In genomic region chr7:28311926-28312543, GRCm38 (mm10) we compare ENCODE assay signal across 8 mouse cellular contexts. TPM values are rescaled to one million over a fixed set of nuclear protein-coding genes. Genes with fewer than 3 reads are reported as not detected.
A peak's percentile ranks its signal among the peaks of the same experiment; 100 is the strongest.
DNase-seq lines count a peak whose midpoint lies in the region; ATAC-seq and TF ChIP-seq lines count a peak whose summit lies in the region.

Timm50 (minus strand) TSS chr7:28312072.

- TF ChIP-seq EP300 in heart, postnatal 0 days (IDR thresholded peaks at IDR 0.05; ENCODE audit: low read depth), result no peak

- ATAC-seq in forebrain, embryonic 12.5 days (ENCODE audit: low FRiP score), result peak; percentile 98
- ATAC-seq in heart, postnatal 0 days (ENCODE audit: insufficient read depth, low read depth), result peak; percentile 98
- peak; percentile 99 for ATAC-seq in liver, embryonic 16.5 days (ENCODE audit: low read depth)
- peak; percentile 95 for ATAC-seq in neural tube, embryonic 13.5 days (ENCODE audit: low read depth)

- H3K4me1 ChIP-seq in E14TG2a.4 (replicated peaks; ENCODE audit: low read depth, low read length), result peaks cover 34% of the 10 kb centered on the region
- peaks cover 36% of the 10 kb centered on the region for H3K4me1 ChIP-seq in forebrain, embryonic 12.5 days
- H3K4me1 ChIP-seq in heart, postnatal 0 days (ENCODE audit: control insufficient read depth, insufficient read depth), result peaks cover 7% of the 10 kb centered on the region
- peaks cover 18% of the 10 kb centered on the region for H3K4me1 ChIP-seq in liver, embryonic 16.5 days (ENCODE audit: control insufficient read depth, low read depth, low read length)
- H3K4me1 ChIP-seq in neural tube, embryonic 13.5 days (replicated peaks), result peaks cover 30% of the 10 kb centered on the region
- H3K4me1 ChIP-seq in testis, adult 2 months (ENCODE audit: control insufficient read depth, insufficient read depth, low read length), result peaks cover 9% of the 10 kb centered on the region

- no peak for TF ChIP-seq CTCF in E14TG2a.4 (conservative IDR thresholded peaks at IDR 0.05; ENCODE audit: low read length)
- TF ChIP-seq CTCF in heart, postnatal 0 days (IDR thresholded peaks at IDR 0.05; ENCODE audit: low read depth), result no peak
- 0 out of 2 replicates have a peak, but pooled peaks have one; percentile 15 for TF ChIP-seq CTCF in testis, adult 2 months (IDR thresholded peaks at IDR 0.05; ENCODE audit: control insufficient read depth, insufficient read depth, insufficient replicate concordance, low read depth, low read length)

- H3K9me3 ChIP-seq in E14TG2a.4 (ENCODE audit: low read length), result no peaks in the 10 kb centered on the region
- no peaks in the 10 kb centered on the region for H3K9me3 ChIP-seq in forebrain, embryonic 12.5 days
- no peaks in the 10 kb centered on the region for H3K9me3 ChIP-seq in heart, postnatal 0 days (replicated peaks; ENCODE audit: control insufficient read depth, low read length)
- no peaks in the 10 kb centered on the region for H3K9me3 ChIP-seq in liver, embryonic 16.5 days (replicated peaks; ENCODE audit: control insufficient read depth, low read length)
- no peaks in the 10 kb centered on the region for H3K9me3 ChIP-seq in neural tube, embryonic 13.5 days

- H3K27me3 ChIP-seq in E14TG2a.4 (ENCODE audit: insufficient read depth, low read length), result no peaks in the 10 kb centered on the region
- no peaks in the 10 kb centered on the region for H3K27me3 ChIP-seq in forebrain, embryonic 12.5 days
- H3K27me3 ChIP-seq in heart, postnatal 0 days (ENCODE audit: control insufficient read depth, insufficient read depth, low read length), result no peaks in the 10 kb centered on the region
- no peaks in the 10 kb centered on the region for H3K27me3 ChIP-seq in liver, embryonic 16.5 days (ENCODE audit: control insufficient read depth, insufficient read depth, low read depth, low read length)
- no peaks in the 10 kb centered on the region for H3K27me3 ChIP-seq in neural tube, embryonic 13.5 days
- no peaks in the 10 kb centered on the region for H3K27me3 ChIP-seq in testis, adult 2 months (ENCODE audit: control insufficient read depth, insufficient read depth, low read length)

- DNase-seq in c-Kit-positive CD71-positive TER-119-positive erythroid progenitor cells, embryonic 14.5 days (ENCODE audit: low spot score), result peak; percentile 96
- peak; percentile 98 for DNase-seq in heart, postnatal 0 days (ENCODE audit: low spot score)
- DNase-seq in kidney, postnatal 4 days, result peak; percentile 99

- peak within 1 kb of the TSS; percentile 100 for H3K4me3 ChIP-seq in E14TG2a.4 (replicated peaks; ENCODE audit: low read length)
- peak within 1 kb of the TSS; percentile 93 for H3K4me3 ChIP-seq in forebrain, embryonic 12.5 days (replicated peaks)
- H3K4me3 ChIP-seq in heart, postnatal 0 days (ENCODE audit: low read depth, low read length), result peak within 1 kb of the TSS; percentile 91
- peak within 1 kb of the TSS; percentile 98 for H3K4me3 ChIP-seq in liver, embryonic 16.5 days (ENCODE audit: low read depth, low read length)
- H3K4me3 ChIP-seq in neural tube, embryonic 13.5 days, result peak within 1 kb of the TSS; percentile 92
- H3K4me3 ChIP-seq in testis, adult 2 months (ENCODE audit: control insufficient read depth, low read depth, low read length), result peak within 1 kb of the TSS; percentile 95

- WGBS in forebrain, embryonic 12.5 days, result 1% methylated on average over 45 of the region's 45 CpGs
- 1% methylated on average over 44 of the region's 45 CpGs for WGBS in heart, postnatal 0 days
- WGBS in liver, embryonic 16.5 days (ENCODE audit: insufficient replicate concordance), result under 1% methylated on average over 44 of the region's 45 CpGs
- WGBS in neural tube, embryonic 13.5 days, result under 1% methylated on average over 45 of the region's 45 CpGs

- peaks cover 71% of the 10 kb centered on the region for H3K36me3 ChIP-seq in E14TG2a.4 (ENCODE audit: insufficient read depth, low read length)
- peaks cover 63% of the 10 kb centered on the region for H3K36me3 ChIP-seq in forebrain, embryonic 12.5 days (replicated peaks)
- peaks cover 58% of the 10 kb centered on the region for H3K36me3 ChIP-seq in heart, postnatal 0 days (replicated peaks; ENCODE audit: control insufficient read depth, insufficient read depth, low read length)
- H3K36me3 ChIP-seq in liver, embryonic 16.5 days (ENCODE audit: control insufficient read depth, insufficient read depth), result peaks cover 41% of the 10 kb centered on the region
- H3K36me3 ChIP-seq in neural tube, embryonic 13.5 days, result peaks cover 65% of the 10 kb centered on the region
- no peaks in the 10 kb centered on the region; the same call in 1 of the 2 replicates for H3K36me3 ChIP-seq in testis, adult 2 months (ENCODE audit: control insufficient read depth, insufficient read depth, low read length)

- H3K9ac ChIP-seq in forebrain, embryonic 12.5 days, result peak within 1 kb of the TSS; percentile 94
- peak within 1 kb of the TSS; percentile 79 for H3K9ac ChIP-seq in heart, postnatal 0 days (replicated peaks; ENCODE audit: low read depth, low read length)
- peak within 1 kb of the TSS; percentile 92 for H3K9ac ChIP-seq in liver, embryonic 16.5 days (ENCODE audit: low read depth, low read length)
- H3K9ac ChIP-seq in neural tube, embryonic 13.5 days, result peak within 1 kb of the TSS; percentile 87

- peak within 1 kb of the TSS; percentile 60; the same call in 1 of the 2 replicates for H3K27ac ChIP-seq in forebrain, embryonic 12.5 days
- 0 out of 2 replicates have a peak within 1 kb of the TSS, but pooled peaks have one; percentile 36 for H3K27ac ChIP-seq in heart, postnatal 0 days (ENCODE audit: low read depth)
- peak within 1 kb of the TSS; percentile 63; the same call in 1 of the 2 replicates for H3K27ac ChIP-seq in liver, embryonic 16.5 days (ENCODE audit: low read length)
- peak within 1 kb of the TSS; percentile 73 for H3K27ac ChIP-seq in neural tube, embryonic 13.5 days (replicated peaks)
- peak within 1 kb of the TSS; percentile 66 for H3K27ac ChIP-seq in testis, adult 2 months (ENCODE audit: control insufficient read depth, insufficient read depth, low read depth, low read length)

- H3K4me2 ChIP-seq in forebrain, embryonic 12.5 days, result peak within 1 kb of the TSS; percentile 89
- peak within 1 kb of the TSS; percentile 97 for H3K4me2 ChIP-seq in heart, postnatal 0 days (ENCODE audit: low read depth, low read length)
- peak within 1 kb of the TSS; percentile 90 for H3K4me2 ChIP-seq in liver, embryonic 16.5 days (ENCODE audit: low read depth, low read length)
- peak within 1 kb of the TSS; percentile 94 for H3K4me2 ChIP-seq in neural tube, embryonic 13.5 days

- TF ChIP-seq POLR2A in testis, adult 2 months (IDR thresholded peaks at IDR 0.05; ENCODE audit: control insufficient read depth, low read depth, low read length), result peak; percentile 58

RNA-seq across cellular contexts. Expression of gene Timm50, which starts in this region (rescaled TPM):
- polyA plus RNA-seq in forebrain, embryonic 12.5 days (2016; fragmentation: Nextera tagmentation; extraction: Ambion mirVana), result 189 and 196 TPM in 2 replicates
- total RNA-seq in heart, postnatal 0 days (2014; rRNA removed; ENCODE audit: low replicate concordance), result 60.6 and 69.9 TPM in 2 replicates
- polyA plus RNA-seq in heart, postnatal 0 days (2015; fragmentation: Nextera tagmentation; extraction: Ambion mirVana), result 90.1 and 90.6 TPM in 2 replicates
- 66.1 and 67.9 TPM in 2 replicates for polyA plus RNA-seq in liver, embryonic 16.5 days (2015; fragmentation: Nextera tagmentation; extraction: Ambion mirVana)
- 125 and 131 TPM in 2 replicates for polyA plus RNA-seq in neural tube, embryonic 13.5 days (2015; fragmentation: Nextera tagmentation; extraction: Ambion mirVana)
- 25.6 and 27.6 TPM in 2 replicates for polyA plus RNA-seq in testis, adult 2 months (2012; rRNA removed)

Comparison
In these comparisons a context has a peak if more than half of its experiments do, and no peak if none do; other contexts are left out.
1. Peak in every context shown above with its lines: DNase-seq, ATAC-seq, H3K4me3 ChIP-seq and H3K27ac ChIP-seq.